ENCODE assay signal across 9 mouse cellular contexts in the genomic region with DNA sequence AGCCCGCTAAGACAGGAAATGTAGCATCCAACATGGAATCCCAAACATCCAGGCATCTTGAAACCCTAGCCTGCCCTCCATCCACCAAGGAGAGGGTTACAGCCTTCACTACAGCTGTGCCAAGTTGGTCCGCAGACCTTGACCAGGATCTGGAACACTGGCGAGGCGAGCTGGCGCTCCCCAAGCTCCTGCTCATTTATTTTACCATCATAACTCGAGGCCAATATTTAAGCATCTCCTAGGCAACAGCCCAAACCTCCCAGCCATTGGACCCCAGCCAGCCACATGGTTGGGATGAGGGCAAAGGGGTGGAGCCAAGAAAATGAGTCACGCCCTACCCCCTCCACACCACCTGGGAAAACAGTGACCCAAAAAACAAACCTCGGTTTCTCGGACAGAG. TPM values are rescaled to one million over a fixed set of nuclear protein-coding genes. Genes with fewer than 3 reads are reported as not detected.
DNase-seq lines count a peak whose midpoint lies in the region; ATAC-seq lines count a peak whose summit lies in the region.
"Had no signal": no experiment of that assay in that cellular context is flagged by ENCODE, and none has a peak within 500 bp of the region (broad histone marks: within the 10 kb centered on the region; RNA-seq: fewer than 3 reads in every experiment).

No protein-coding gene starts in this region.

- ATAC-seq in embryonic facial prominence, embryonic 15.5 days (ENCODE audit: insufficient number of reproducible peaks, low FRiP score, low TSS enrichment, low read depth): peak; percentile 61; the same call in 1 of the 2 replicates
- ATAC-seq in intestine, embryonic 16.5 days: peak; percentile 65
- ATAC-seq in megakaryocyte progenitor cell, adult 5-6 weeks (replicated peaks; ENCODE audit: poor library complexity): no peak

- 23% methylated on average over 9 of the region's 9 CpGs for WGBS in embryonic facial prominence, embryonic 15.5 days
- WGBS in intestine, embryonic 16.5 days: 45% methylated on average over 9 of the region's 9 CpGs

- peak; percentile 53 for DNase-seq in embryo, embryonic 11 days
- no peak for DNase-seq in embryo, embryonic 9.5 days (ENCODE audit: extremely low spot score)
- peak; percentile 93 for DNase-seq in adrenal gland, adult 2 months
- DNase-seq in lung, postnatal 10 days: peak; percentile 74
- DNase-seq in spleen, postnatal 10 days (ENCODE audit: low spot score in 2 of 2): no peak

- peaks cover 16% of the 10 kb centered on the region for H3K4me1 ChIP-seq in embryonic facial prominence, embryonic 15.5 days
- peaks cover 6% of the 10 kb centered on the region; the same call in 1 of the 2 replicates for H3K4me1 ChIP-seq in intestine, embryonic 16.5 days (ENCODE audit: control insufficient read depth, insufficient read depth, low read length)
- H3K4me1 ChIP-seq: midbrain, embryonic 12.5 days had no signal

- no peaks in the 10 kb centered on the region for H3K9me3 ChIP-seq in embryonic facial prominence, embryonic 15.5 days (replicated peaks)
- no peaks in the 10 kb centered on the region for H3K9me3 ChIP-seq in intestine, embryonic 16.5 days (ENCODE audit: control insufficient read depth, low read length)
- H3K9me3 ChIP-seq: midbrain, embryonic 12.5 days had no signal

- H3K27ac ChIP-seq in embryonic facial prominence, embryonic 15.5 days (replicated peaks): peak overlapping the region; percentile 56; the same call in 1 of the 2 replicates
- no peak overlapping the region for H3K27ac ChIP-seq in intestine, embryonic 16.5 days (ENCODE audit: low read length)
- H3K27ac ChIP-seq: midbrain, embryonic 12.5 days had no signal

- no peaks in the 10 kb centered on the region for H3K36me3 ChIP-seq in embryonic facial prominence, embryonic 15.5 days
- H3K36me3 ChIP-seq in intestine, embryonic 16.5 days (ENCODE audit: control insufficient read depth, insufficient read depth, low read length): no peaks in the 10 kb centered on the region
- H3K36me3 ChIP-seq: midbrain, embryonic 12.5 days had no signal

- peak overlapping the region; percentile 24 for H3K4me2 ChIP-seq in embryonic facial prominence, embryonic 15.5 days (replicated peaks)
- H3K4me2 ChIP-seq in intestine, embryonic 16.5 days (ENCODE audit: low read depth, low read length): no peak overlapping the region
- H3K4me2 ChIP-seq: midbrain, embryonic 12.5 days had no signal

- H3K4me3 ChIP-seq in embryonic facial prominence, embryonic 15.5 days (replicated peaks): no peak overlapping the region
- no peak overlapping the region for H3K4me3 ChIP-seq in intestine, embryonic 16.5 days (ENCODE audit: low read length)
- H3K4me3 ChIP-seq: midbrain, embryonic 12.5 days had no signal

- no peaks in the 10 kb centered on the region for H3K27me3 ChIP-seq in embryonic facial prominence, embryonic 15.5 days
- no peaks in the 10 kb centered on the region for H3K27me3 ChIP-seq in intestine, embryonic 16.5 days (replicated peaks; ENCODE audit: control insufficient read depth, insufficient read depth, low read length)
- H3K27me3 ChIP-seq: midbrain, embryonic 12.5 days had no signal

- H3K9ac ChIP-seq in embryonic facial prominence, embryonic 15.5 days: no peak overlapping the region
- H3K9ac ChIP-seq in intestine, embryonic 16.5 days (ENCODE audit: low read depth, low read length): no peak overlapping the region
- H3K9ac ChIP-seq: midbrain, embryonic 12.5 days had no signal

RNA-seq across cellular contexts. Expression of a gene that starts 48.0 kb away (rescaled TPM):
- 10 to 100 TPM; 18.7 to 26.7 TPM for total RNA-seq in adrenal gland, adult 2 months (2021)
- 29.0 and 43.2 TPM in 2 replicates for polyA plus RNA-seq in adrenal gland, adult 2 months (2012; rRNA removed)
- polyA plus RNA-seq in embryonic facial prominence, embryonic 15.5 days (2015; fragmentation: Nextera tagmentation; extraction: Ambion mirVana): 10.8 TPM in 2 replicates
- 6.8 and 9.1 TPM in 2 replicates for polyA plus RNA-seq in intestine, embryonic 16.5 days (2015; fragmentation: Nextera tagmentation; extraction: Ambion mirVana)
- 4.9 and 8.6 TPM in 2 replicates for total RNA-seq in megakaryocyte progenitor cell, adult 5-6 weeks (2015)
- 3.8 and 6.2 TPM in 2 replicates for total RNA-seq in megakaryocyte progenitor cell, adult 5-6 weeks (2017)

Comparison
In these comparisons a context has a peak if more than half of its experiments do, and no peak if none do; other contexts are left out.
1. DNase-seq: peak in embryo, embryonic 11 days (single experiment), adrenal gland, adult 2 months (single experiment) and lung, postnatal 10 days (single experiment); none in embryo, embryonic 9.5 days (single experiment) and spleen, postnatal 10 days (0 of 2).